Comparison of ENCODE assay signal across 29 mouse cellular contexts in genomic region chr17:47383266-47383665, GRCm38 (mm10). TPM values are rescaled to one million over a fixed set of nuclear protein-coding genes. Genes with fewer than 3 reads are reported as not detected.
A peak's percentile ranks its signal among the peaks of the same experiment; 100 is the strongest.
DNase-seq lines count a peak whose midpoint lies in the region; ATAC-seq and TF ChIP-seq lines count a peak whose summit lies in the region.
"Had no signal": no experiment of that assay in that cellular context is flagged by ENCODE, and none has a peak within 500 bp of the region (broad histone marks: within the 10 kb centered on the region; RNA-seq: fewer than 3 reads in every experiment).

No protein-coding gene starts in this region.

- H3K9me3 ChIP-seq in stomach, postnatal 0 days (ENCODE audit: control insufficient read depth, low read length), result no peaks in the 10 kb centered on the region
- H3K9me3 ChIP-seq: forebrain, embryonic 13.5 days; heart, embryonic 10.5 days had no signal

- 65% methylated on average over 4 of the region's 4 CpGs for WGBS in stomach, postnatal 0 days

- TF ChIP-seq EP300 in stomach, postnatal 0 days (optimal IDR thresholded peaks at IDR 0.05), result no peak

- H3K4me2 ChIP-seq in stomach, postnatal 0 days (replicated peaks; ENCODE audit: low read depth), result no peak overlapping the region
- H3K4me2 ChIP-seq: forebrain, embryonic 13.5 days; heart, embryonic 13.5 days; hindbrain, embryonic 14.5 days had no signal

- DNase-seq in adrenal gland, adult (ENCODE audit: inconsistent age in 2 of 2, low spot score in 1 of 2), result peak; percentile 39 to 76
- DNase-seq in adrenal gland, postnatal 4 days (ENCODE audit: low spot score in 2 of 2), result no peak
- peak; percentile 53 for DNase-seq in adrenal gland, postnatal 14 days
- no peak for DNase-seq in adrenal gland, postnatal 25 days
- DNase-seq in 3T3-L1 (ENCODE audit: low read depth, low spot score), result peak; percentile 25
- DNase-seq in stomach, postnatal 0 days (ENCODE audit: low spot score), result peak; percentile 27
- DNase-seq in Muller cell, postnatal 12 days (ENCODE audit: inconsistent ontology term), result no peak
- DNase-seq: B cell, adult 2 months; cerebellum, adult 11-12 months; cerebellum, adult 8-10 months; cerebellum, postnatal 14 days; gastrocnemius, postnatal 10 days; gastrocnemius, postnatal 36 days; heart, adult 2 months; heart, postnatal 14 days; heart, postnatal 4 days had no signal

- H3K27ac ChIP-seq in stomach, postnatal 0 days (replicated peaks), result no peak overlapping the region
- H3K27ac ChIP-seq: forebrain, embryonic 10.5 days; forebrain, embryonic 13.5 days; heart, adult 2 months; heart, embryonic 10.5 days; heart, embryonic 13.5 days; hindbrain, embryonic 14.5 days; hindbrain, postnatal 0 days had no signal

- H3K36me3 ChIP-seq in stomach, postnatal 0 days (ENCODE audit: control insufficient read depth, insufficient read depth, low read length), result no peaks in the 10 kb centered on the region

- peak; percentile 49; the same call in 1 of the 2 replicates for ATAC-seq in stomach, postnatal 0 days (ENCODE audit: low FRiP score, low TSS enrichment)
- ATAC-seq: forebrain, embryonic 13.5 days; forebrain, embryonic 16.5 days; hindbrain, postnatal 0 days; inflammation-experienced regulatory T-cells, adult 6 months; intestine, embryonic 16.5 days had no signal

- H3K27me3 ChIP-seq in stomach, postnatal 0 days (ENCODE audit: control insufficient read depth, insufficient read depth, low read length), result no peaks in the 10 kb centered on the region
- H3K27me3 ChIP-seq: CH12.LX; forebrain, embryonic 13.5 days had no signal

- TF ChIP-seq CTCF in stomach, postnatal 0 days (IDR thresholded peaks at IDR 0.05; ENCODE audit: low read depth), result no peak

- no peak overlapping the region for H3K4me3 ChIP-seq in stomach, postnatal 0 days (ENCODE audit: low read depth, low read length)
- H3K4me3 ChIP-seq: forebrain, embryonic 10.5 days; forebrain, embryonic 13.5 days; heart, adult 2 months; heart, embryonic 10.5 days; heart, embryonic 13.5 days had no signal

- no peak overlapping the region for H3K9ac ChIP-seq in stomach, postnatal 0 days (ENCODE audit: low read length)
- H3K9ac ChIP-seq: forebrain, embryonic 13.5 days; heart, embryonic 13.5 days; hindbrain, embryonic 14.5 days had no signal

- H3K4me1 ChIP-seq in stomach, postnatal 0 days (replicated peaks; ENCODE audit: control insufficient read depth, insufficient read depth), result no peaks in the 10 kb centered on the region
- H3K4me1 ChIP-seq: heart, embryonic 13.5 days had no signal

RNA-seq across cellular contexts. Expression of gene Guca1b, which starts 1.9 kb away (rescaled TPM):
- total RNA-seq in adrenal gland, postnatal 4 days (2021), result 1 to 10 TPM; 2.0 to 3.1 TPM
- total RNA-seq in adrenal gland, postnatal 14 days (2021), result 0.79 and 1.0 TPM in 2 replicates
- 1.6 and 3.2 TPM in 2 replicates for total RNA-seq in adrenal gland, postnatal 25 days (2021)
- polyA plus RNA-seq in stomach, postnatal 0 days (2015; fragmentation: Nextera tagmentation; extraction: Ambion mirVana), result 0.17 and 0.22 TPM in 2 replicates
- total RNA-seq: G1E; hindbrain, postnatal 0 days had no signal
- polyA plus RNA-seq: G1E had no signal

RNA-seq across cellular contexts. Expression of gene Mrps10, which starts 14.6 kb away (rescaled TPM):
- 10 to 100 TPM; 48.3 to 52.8 TPM for total RNA-seq in adrenal gland, postnatal 4 days (2021)
- total RNA-seq in adrenal gland, postnatal 14 days (2021), result 45.8 and 49.4 TPM in 2 replicates
- total RNA-seq in adrenal gland, postnatal 25 days (2021), result 47.5 and 53.5 TPM in 2 replicates
- 58.6 and 59.5 TPM in 2 replicates for polyA plus RNA-seq in stomach, postnatal 0 days (2015; fragmentation: Nextera tagmentation; extraction: Ambion mirVana)

RNA-seq across cellular contexts. Expression of gene Guca1a, which starts 17.1 kb away (rescaled TPM):
- total RNA-seq in adrenal gland, postnatal 4 days (2021), result 1 to 10 TPM; 1.4 to 1.8 TPM
- total RNA-seq in adrenal gland, postnatal 14 days (2021), result 1.1 TPM in 2 replicates
- total RNA-seq in adrenal gland, postnatal 25 days (2021), result 2.2 TPM in 1 of 2 replicates, not detected in the other
- 5.4 and 6.7 TPM in 2 replicates for polyA plus RNA-seq in stomach, postnatal 0 days (2015; fragmentation: Nextera tagmentation; extraction: Ambion mirVana)
- total RNA-seq: G1E; gastrocnemius, adult 18-20 months; gastrocnemius, postnatal 36 days had no signal
- polyA plus RNA-seq: forebrain, embryonic 16.5 days; inflammation-experienced regulatory T-cells, adult 6 months had no signal

RNA-seq across cellular contexts. Expression of gene AI661453, which starts 53.1 kb away (rescaled TPM):
- total RNA-seq in adrenal gland, postnatal 4 days (2021), result 1 to 10 TPM; 2.7 to 4.4 TPM
- 1.4 and 1.7 TPM in 2 replicates for total RNA-seq in adrenal gland, postnatal 14 days (2021)
- 0.73 and 0.86 TPM in 2 replicates for total RNA-seq in adrenal gland, postnatal 25 days (2021)
- 8.9 and 10.9 TPM in 2 replicates for polyA plus RNA-seq in stomach, postnatal 0 days (2015; fragmentation: Nextera tagmentation; extraction: Ambion mirVana)
- total RNA-seq: CH12.LX had no signal
- polyA plus RNA-seq: inflammation-experienced regulatory T-cells, adult 6 months had no signal

RNA-seq across cellular contexts. Expression of gene 1700001C19Rik, which starts 53.9 kb away (rescaled TPM):
- total RNA-seq in adrenal gland, postnatal 4 days (2021), result under 1 TPM; 0.48 to 0.96 TPM
- 0.82 TPM in 1 of 2 replicates, not detected in the other for total RNA-seq in adrenal gland, postnatal 14 days (2021)
- total RNA-seq in adrenal gland, postnatal 25 days (2021), result not detected in 2 replicates
- 0.24 and 0.45 TPM in 2 replicates for polyA plus RNA-seq in stomach, postnatal 0 days (2015; fragmentation: Nextera tagmentation; extraction: Ambion mirVana)
- total RNA-seq: CH12.LX; G1E; gastrocnemius, adult 18-20 months; gastrocnemius, postnatal 10 days; gastrocnemius, postnatal 36 days; granulocyte monocyte progenitor cell, adult 5-6 weeks; heart, adult 2 months; heart, postnatal 14 days had no signal
- polyA plus RNA-seq: forebrain, embryonic 10.5 days; G1E; inflammation-experienced regulatory T-cells, adult 6 months had no signal

Comparison
In these comparisons a context has a peak if more than half of its experiments do, and no peak if none do; other contexts are left out.
1. DNase-seq: peak in adrenal gland, adult (2 of 2), adrenal gland, postnatal 14 days (single experiment), 3T3-L1 (single experiment) and stomach, postnatal 0 days (single experiment); none in adrenal gland, postnatal 4 days (0 of 2), adrenal gland, postnatal 25 days (single experiment) and Muller cell, postnatal 12 days (single experiment).